3 mouse cellular contexts compared by ENCODE assay signal in genomic region chr3:95920532-95920931, GRCm38 (mm10). TPM values are rescaled to one million over a fixed set of nuclear protein-coding genes. Genes with fewer than 3 reads are reported as not detected.
"Had no signal": no experiment of that assay in that cellular context is flagged by ENCODE, and none has a peak within 500 bp of the region (broad histone marks: within the 10 kb centered on the region; RNA-seq: fewer than 3 reads in every experiment).

No protein-coding gene starts in this region.

RNA-seq across cellular contexts. Expression of gene Car14, which starts 16.0 kb away (rescaled TPM):
- total RNA-seq: common myeloid progenitor, adult 5-6 weeks; granulocyte monocyte progenitor cell, adult 5-6 weeks had no signal
- polyA plus RNA-seq: erythroblast, embryonic 14.5 days had no signal

RNA-seq across cellular contexts. Expression of gene BC028528, which starts 28.7 kb away (rescaled TPM):
- polyA plus RNA-seq: erythroblast, embryonic 14.5 days had no signal
